Mouse (Mus musculus) left cerebral cortex, adult 6 months (tissue): ENCODE data around the gene Zfp235. TPM values are rescaled to one million over a fixed set of nuclear protein-coding genes. Genes with fewer than 3 reads are reported as not detected.

Experiments
- long read RNA-seq, 2 experiments: library from polyadenylated mRNA; unstranded; transcript quantifications; one replicate each; pipeline ENCODE4 v2.0.0; 2019 to 2020
- polyA plus RNA-seq: library from polyadenylated mRNA; unstranded; fragments of <200 nt; fragmentation: Nextera tagmentation; gene quantifications from 2 replicates; pipeline ENCODE4 v1.2.3, GENCODE M21; 2021

Zfp235 gene
- 12.2 and 13.5 TPM in 2 replicates for polyA plus RNA-seq
- long read RNA-seq, experiment 1, transcript Zfp235-201 (4 exons, 3,373 nt): major isoform, 57 of 81 reads
- long read RNA-seq, experiment 1, partial matches to known transcripts: 1 of 81 reads
- long read RNA-seq, experiment 1, other reads (novel, unspliced or antisense): 17 of 81 reads
- long read RNA-seq, experiment 2, transcript Zfp235-201 (4 exons, 3,373 nt): major isoform, 5 of 12 reads
- long read RNA-seq, experiment 2, partial matches to known transcripts: 1 of 12 reads
- long read RNA-seq, experiment 2, other reads (novel, unspliced or antisense): 5 of 12 reads

DNA sequence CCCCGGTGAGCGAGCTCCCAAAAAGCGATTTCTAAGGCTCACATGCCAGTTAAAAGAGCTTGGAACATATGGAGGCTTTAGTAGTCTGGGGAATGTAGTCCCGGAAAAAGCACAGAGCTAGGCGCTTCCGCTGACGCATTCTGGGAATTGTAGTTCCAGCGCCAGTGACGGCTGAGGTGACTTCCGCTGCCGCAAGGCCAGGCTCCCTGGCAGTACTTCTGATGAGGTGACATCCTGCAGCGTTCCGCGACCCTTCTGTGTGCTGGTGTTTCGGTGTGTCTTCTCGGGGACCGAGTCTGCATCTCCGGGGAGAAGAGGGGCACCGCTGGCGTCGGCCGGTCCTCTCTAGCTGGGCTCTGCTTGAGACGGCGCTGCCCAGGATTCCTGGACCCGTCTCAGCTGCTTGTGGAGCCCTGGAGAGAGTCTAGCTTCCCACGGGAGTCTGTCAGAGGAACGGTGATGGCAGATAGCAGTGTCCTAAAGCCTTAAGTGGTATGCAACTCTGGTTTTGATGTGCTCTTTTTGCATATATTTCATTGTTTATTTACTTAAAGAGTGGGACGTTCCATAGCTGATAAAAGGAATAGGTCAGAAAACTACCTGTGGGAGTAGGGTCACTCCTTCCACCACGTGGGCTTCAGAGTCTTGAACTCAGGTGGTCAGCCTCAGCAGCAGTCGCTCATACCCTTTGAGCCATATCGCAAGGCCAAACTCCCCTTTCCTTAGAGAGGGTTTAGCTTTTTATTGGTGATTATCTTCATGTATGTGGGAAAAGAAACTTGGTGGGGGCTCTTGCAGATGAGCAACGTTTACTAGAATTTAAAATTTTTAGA is at the start of gene Zfp235:
Zfp235 (plus strand) TSS at position 174 of the 833 bp plus-strand sequence.

DNA sequence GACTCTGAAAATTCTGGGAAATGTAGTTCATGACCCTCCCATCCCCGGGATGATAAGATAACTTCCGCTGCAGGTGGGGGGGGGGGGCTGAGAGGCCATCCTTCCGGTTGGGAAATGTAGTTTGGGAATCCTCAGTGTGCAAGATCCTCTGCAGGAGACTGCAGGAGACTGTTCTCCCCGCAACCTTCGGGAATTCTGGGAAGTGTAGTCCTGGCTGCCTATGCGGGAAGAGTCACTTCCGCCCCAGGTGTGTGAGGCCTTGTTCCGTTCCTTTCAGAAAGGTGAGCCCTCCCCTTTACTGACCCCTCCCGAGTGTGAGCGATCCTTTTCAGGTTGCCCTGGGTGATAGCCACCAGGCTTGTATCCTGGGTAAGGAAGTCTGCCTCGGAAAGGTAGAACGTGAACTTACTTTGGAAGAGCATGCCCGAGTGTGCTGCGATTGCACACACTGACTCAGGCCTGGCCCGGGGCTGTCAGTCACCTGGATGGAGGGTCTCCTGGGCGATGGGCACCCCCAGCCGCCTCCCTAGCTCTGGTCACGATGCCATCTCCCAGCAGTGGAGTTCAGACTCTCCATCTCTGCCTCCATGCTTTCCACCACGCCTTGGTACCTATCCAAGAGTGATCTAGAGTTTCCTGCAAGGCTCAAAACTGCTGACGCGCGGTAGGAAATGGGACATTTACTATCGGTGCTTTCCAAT is 21.7 kb upstream of the Zfp235 start, which contains the start of gene Zfp112:
Zfp112 (plus strand) TSS at position 159 of the 701 bp plus-strand sequence.

GRCm38 (mm10) chr7:24174618-24175336 is 40.8 kb downstream of the Zfp235 start, which contains the start of gene Zfp114:
Gene Zfp114 (plus strand): TSS chr7:24175060.

Other genes starting within 250 kb of the Zfp235 start
- gene Vmn1r178, start 242.2 kb upstream of the Zfp235 start, polyA plus RNA-seq: not detected in 2 replicates
- gene Vmn1r179, start 207.2 kb upstream of the Zfp235 start, polyA plus RNA-seq: 0.03 TPM in 1 of 2 replicates, not detected in the other
- gene Vmn1r180, start 183.5 kb upstream of the Zfp235 start, polyA plus RNA-seq: not detected in 2 replicates
- not detected in 2 replicates for gene Vmn1r181, start 159.6 kb upstream of the Zfp235 start, polyA plus RNA-seq
- gene V1rd19, start 132.5 kb upstream of the Zfp235 start, polyA plus RNA-seq: not detected in 2 replicates
- not detected in 2 replicates for gene Vmn1r183, start 80.9 kb upstream of the Zfp235 start, polyA plus RNA-seq
- 24.4 and 27.1 TPM in 2 replicates for gene Zfp180, start 52.2 kb upstream of the Zfp235 start, polyA plus RNA-seq
- 2.7 and 3.6 TPM in 2 replicates for gene Zfp112, start 21.9 kb upstream of the Zfp235 start, polyA plus RNA-seq
- gene Zfp114, start 40.9 kb downstream of the Zfp235 start, polyA plus RNA-seq: 0.93 and 0.98 TPM in 2 replicates
- 1.6 TPM in 2 replicates for gene Zfp111, start 77.3 kb downstream of the Zfp235 start, polyA plus RNA-seq
- gene Zfp109, start 103.4 kb downstream of the Zfp235 start, polyA plus RNA-seq: 4.4 and 4.6 TPM in 2 replicates
- gene Zfp108, start 120.6 kb downstream of the Zfp235 start, polyA plus RNA-seq: 2.8 and 3.1 TPM in 2 replicates
- 6.1 and 7.0 TPM in 2 replicates for gene Zfp93, start 136.3 kb downstream of the Zfp235 start, polyA plus RNA-seq
- gene Zfp61, start 167.1 kb downstream of the Zfp235 start, polyA plus RNA-seq: 10.9 and 15.1 TPM in 2 replicates
- gene Zfp94, start 182.5 kb downstream of the Zfp235 start, polyA plus RNA-seq: 14.5 and 15.2 TPM in 2 replicates
- not detected in 2 replicates for gene Tescl, start 199.8 kb downstream of the Zfp235 start, polyA plus RNA-seq
- gene Lypd5, start 215.0 kb downstream of the Zfp235 start, polyA plus RNA-seq: not detected in 2 replicates
- gene Kcnn4, start 236.1 kb downstream of the Zfp235 start, polyA plus RNA-seq: 0.45 and 0.63 TPM in 2 replicates